Mouse (Mus musculus): ENCODE data around the gene Rdh7. TPM values are rescaled to one million over a fixed set of nuclear protein-coding genes. Genes with fewer than 3 reads are reported as not detected.
A peak's percentile ranks its signal among the peaks of the same experiment; 100 is the strongest.
"Not testable (repeated sequence)": the region's sequence is repeated elsewhere in the genome, so short reads cannot be mapped to it uniquely, and the experiment has no call there.

Gene Rdh7
- not detected for total RNA-seq (2021)
- long read RNA-seq: 0 reads

- DNase-seq (ENCODE audit: low spot score in 2 of 2): no peak
Observed at GRCm38 (mm10) chr10:127888605-127889004, at the start of gene Rdh7. Gene Rdh7, minus strand, starts transcription at chr10:127888817.

- DNase-seq (ENCODE audit: low spot score in 2 of 2): peak; percentile 28 to 78
Observed at GRCm38 (mm10) chr10:127937428-127938010, 48.9 kb upstream of the Rdh7 start.

DNA sequence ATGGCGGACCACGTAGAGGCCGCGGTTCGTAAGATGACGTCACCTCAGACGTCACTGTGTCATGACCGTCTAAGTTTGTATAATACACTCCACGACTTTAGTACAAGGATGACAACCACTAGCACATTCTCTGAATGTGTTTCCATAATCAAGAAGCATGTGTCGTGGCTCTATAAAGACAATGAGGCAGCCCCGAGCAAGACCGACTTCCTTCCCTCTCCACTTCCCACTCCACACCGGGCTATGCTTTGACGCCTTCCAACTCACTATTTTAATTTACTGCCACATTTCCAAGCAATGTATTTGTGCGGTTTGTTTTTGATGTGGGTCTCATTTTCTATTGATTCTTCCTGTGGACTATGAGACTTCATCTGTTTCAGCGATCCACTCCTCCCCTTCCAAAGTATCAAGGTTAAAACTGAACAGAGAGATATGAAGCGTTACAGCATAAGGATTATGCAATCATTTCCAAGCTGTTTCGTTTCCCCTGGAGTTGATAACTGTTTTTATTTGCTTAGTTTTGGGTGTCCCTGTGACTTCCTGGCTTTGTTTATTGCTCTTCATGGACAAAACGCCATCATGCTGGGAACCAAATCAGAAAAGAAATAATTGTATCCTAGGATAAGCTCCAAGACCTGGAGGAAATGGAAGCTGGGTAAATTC is 48.3 kb upstream of the Rdh7 start:
- DNase-seq (ENCODE audit: low spot score in 2 of 2): no peak

DNA sequence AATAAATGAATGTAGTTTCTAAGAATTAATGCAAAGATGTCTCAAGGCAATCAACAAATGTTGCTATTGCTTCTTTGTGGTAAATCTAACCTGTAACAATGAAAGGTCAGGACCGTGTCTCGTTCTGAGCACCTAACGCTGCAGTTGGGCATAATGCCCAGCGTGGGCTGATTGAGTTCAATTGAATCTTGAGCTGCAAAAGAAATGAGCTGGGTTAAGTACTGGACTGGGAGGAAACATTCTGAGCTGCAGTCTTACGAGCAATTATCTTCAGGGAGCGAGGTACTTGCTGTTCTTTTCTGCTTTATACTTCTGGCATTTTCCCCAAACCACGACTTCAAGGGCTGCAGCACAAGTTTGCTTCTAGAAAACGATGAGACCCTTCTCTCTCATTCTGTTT is 47.7 kb upstream of the Rdh7 start:
- no peak for DNase-seq (ENCODE audit: low spot score in 2 of 2)

DNA sequence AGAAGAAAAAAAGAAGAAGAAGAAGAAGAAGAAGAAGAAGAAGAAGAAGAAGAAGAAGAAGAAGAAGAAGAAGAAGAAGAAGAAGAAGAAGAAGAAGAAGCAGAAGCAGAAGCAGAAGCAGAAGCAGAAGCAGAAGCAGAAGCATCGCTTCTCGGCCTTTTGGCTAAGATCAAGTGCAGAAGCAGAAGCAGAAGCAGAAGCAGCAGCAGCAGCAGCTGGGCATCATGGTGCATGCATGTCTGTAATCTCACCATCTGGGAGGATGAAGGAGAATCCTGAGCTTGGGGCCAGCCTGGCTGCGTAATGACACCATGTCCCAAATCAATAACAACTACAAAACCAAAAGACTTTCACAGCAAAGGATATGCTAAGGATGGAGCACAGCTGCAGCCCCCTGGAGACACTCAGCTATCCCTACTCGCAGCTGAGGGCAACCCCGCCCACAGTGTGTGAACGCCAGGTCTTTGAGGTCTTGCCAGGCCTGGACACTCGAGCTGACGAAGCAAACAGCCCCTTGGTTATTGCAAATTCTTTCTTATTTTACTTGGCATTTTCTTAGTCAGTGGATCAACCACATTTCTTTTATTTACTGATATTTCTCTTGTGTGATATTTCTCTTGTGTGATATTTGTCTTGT is 43.8 kb upstream of the Rdh7 start:
- no peak for DNase-seq (ENCODE audit: low spot score in 2 of 2)

GRCm38 (mm10) chr10:127927737-127928136 is 39.1 kb upstream of the Rdh7 start:
- DNase-seq (ENCODE audit: low spot score in 2 of 2): peak in 1 of 2 experiments; percentile 29

GRCm38 (mm10) chr10:127924597-127925378 is 36.2 kb upstream of the Rdh7 start:
- peak; percentile 59 to 87 for DNase-seq (ENCODE audit: low spot score in 2 of 2)

- DNase-seq (ENCODE audit: low spot score in 2 of 2): no peak
Observed at GRCm38 (mm10) chr10:127923024-127923423, 34.4 kb upstream of the Rdh7 start.

GRCm38 (mm10) chr10:127922241-127922640 is 33.6 kb upstream of the Rdh7 start:
- DNase-seq (ENCODE audit: low spot score in 2 of 2): no peak

DNA sequence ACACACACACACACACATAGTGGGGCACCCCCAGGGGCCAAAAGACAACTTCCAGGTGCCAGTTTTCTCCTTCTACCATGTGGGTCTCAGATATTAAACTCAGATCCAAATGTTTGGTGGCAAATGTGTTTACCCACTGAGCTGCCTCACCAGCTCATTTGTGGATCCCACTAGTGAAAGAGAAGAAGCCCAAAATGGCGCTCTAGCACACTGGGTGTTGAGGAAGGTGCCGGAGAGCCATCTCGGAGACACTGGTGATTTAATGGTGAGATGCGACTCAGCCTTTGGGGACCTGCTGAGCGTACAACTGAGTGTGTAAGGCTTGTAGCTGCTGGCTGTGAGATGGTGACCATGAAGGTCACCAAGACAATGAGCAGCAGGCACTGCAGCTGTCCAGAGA is 29.0 kb upstream of the Rdh7 start:
- no peak for DNase-seq (ENCODE audit: low spot score in 2 of 2)

DNA sequence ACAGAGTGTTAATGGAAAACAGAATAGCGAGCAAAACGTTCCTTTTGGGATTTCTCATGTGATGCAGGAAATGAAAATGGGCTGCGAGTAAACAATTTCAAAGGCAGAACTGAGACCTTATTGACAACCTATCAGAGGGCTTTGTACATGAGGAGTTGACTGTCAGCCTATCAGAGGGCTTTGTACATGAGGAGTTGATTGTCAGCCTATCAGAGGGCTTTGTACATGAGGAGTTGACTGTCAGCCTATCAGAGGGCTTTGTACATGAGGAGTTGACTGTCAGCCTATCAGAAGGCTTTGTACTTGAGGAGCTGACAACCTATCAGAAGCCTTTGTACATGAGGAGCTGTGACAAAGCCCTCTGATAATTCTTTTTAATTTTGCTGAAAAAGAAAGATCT is 28.6 kb upstream of the Rdh7 start:
- not testable (repeated sequence) for DNase-seq (ENCODE audit: low spot score in 2 of 2)

DNA sequence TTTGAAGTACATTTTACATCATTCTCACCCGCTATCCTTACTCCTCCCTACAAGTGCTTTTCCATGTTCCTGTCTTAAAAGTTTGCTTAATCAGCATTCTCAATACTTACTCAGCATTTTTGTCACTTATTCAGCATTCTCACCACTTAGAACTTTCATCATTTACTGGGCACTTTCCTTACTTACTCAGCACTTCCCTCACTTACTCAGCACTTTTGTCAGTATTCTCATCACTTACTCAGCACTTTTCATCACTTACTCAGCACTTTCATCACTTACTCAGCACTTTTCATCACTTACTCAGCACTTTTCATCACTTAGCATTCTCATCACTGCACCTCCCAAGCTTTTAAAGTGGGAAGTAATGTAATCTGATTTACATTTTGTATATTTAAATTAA is 27.0 kb upstream of the Rdh7 start:
- no peak for DNase-seq (ENCODE audit: low spot score in 2 of 2)

- no peak for DNase-seq (ENCODE audit: low spot score in 2 of 2)
Observed at GRCm38 (mm10) chr10:127907386-127907951, 18.9 kb upstream of the Rdh7 start.

DNA sequence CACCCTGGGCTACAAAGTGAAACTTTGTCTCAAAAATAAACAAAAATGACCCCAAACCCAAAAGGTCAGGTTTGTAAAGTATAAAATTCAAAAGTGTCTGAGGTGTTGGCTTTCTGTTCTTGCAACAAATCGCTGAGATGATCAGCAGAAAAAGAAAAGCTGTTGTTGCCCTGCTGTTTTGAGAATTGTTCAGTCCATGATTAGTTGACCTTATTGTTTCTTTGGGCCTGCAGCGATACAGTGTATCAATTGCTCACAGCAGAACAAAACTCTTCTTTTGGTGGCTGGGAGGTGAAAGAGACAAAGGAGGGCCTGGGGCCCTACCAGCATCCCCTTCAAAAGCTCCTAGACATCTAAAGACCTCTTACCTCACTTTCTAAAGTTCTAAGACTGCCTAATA is 17.5 kb upstream of the Rdh7 start:
- no peak for DNase-seq (ENCODE audit: low spot score in 2 of 2)

DNA sequence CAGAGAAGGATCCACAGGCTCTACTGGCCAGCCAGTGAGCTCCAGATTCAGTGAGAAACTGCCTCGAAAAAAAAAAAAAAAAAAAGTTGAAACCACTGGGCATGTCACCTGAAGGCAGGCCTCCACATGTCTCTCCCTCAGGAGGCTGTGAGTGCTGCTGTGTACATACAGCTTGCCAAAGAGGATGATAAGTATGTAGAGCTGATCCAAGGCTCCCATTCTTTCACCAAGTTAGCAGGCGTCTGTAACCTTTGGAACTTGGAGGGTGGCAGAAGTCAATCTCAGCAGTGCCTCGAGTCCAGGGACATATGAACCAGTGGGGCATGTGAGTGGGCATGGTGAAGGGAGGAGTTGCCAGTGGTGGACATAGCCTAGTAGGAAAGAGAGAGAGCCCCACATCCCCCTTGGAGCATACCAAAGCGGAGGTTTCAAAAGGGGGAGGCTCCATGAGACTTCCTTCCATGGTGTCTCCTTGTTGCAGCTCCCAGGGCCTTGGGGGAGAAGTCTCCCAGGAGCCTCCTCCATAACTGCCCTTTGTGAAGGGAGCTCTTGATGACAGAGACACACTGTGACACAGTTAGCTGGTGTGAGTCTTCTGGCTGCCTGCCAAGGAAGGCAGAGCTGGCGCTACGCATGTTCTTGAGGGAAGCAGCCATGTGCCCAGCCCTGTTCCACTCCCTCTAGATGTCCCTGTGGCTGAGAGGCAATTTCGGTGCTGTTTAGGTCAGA is 16.3 kb upstream of the Rdh7 start:
- DNase-seq (ENCODE audit: low spot score in 2 of 2): peak in 1 of 2 experiments; percentile 11

GRCm38 (mm10) chr10:127903116-127903515 is 14.5 kb upstream of the Rdh7 start:
- DNase-seq (ENCODE audit: low spot score in 2 of 2): peak in 1 of 2 experiments; percentile 5

- DNase-seq (ENCODE audit: low spot score in 2 of 2): no peak
Observed at GRCm38 (mm10) chr10:127901751-127902150, 13.1 kb upstream of the Rdh7 start.

GRCm38 (mm10) chr10:127899783-127900182 is 11.2 kb upstream of the Rdh7 start:
- no peak for DNase-seq (ENCODE audit: low spot score in 2 of 2)

- no peak for DNase-seq (ENCODE audit: low spot score in 2 of 2)
Observed at GRCm38 (mm10) chr10:127898218-127898617, 9.6 kb upstream of the Rdh7 start, which contains the start of gene Sdr9c7. Gene Sdr9c7, plus strand, starts transcription at chr10:127898518.

- no peak for DNase-seq (ENCODE audit: low spot score in 2 of 2)
Observed at GRCm38 (mm10) chr10:127897506-127897905, 8.9 kb upstream of the Rdh7 start.

GRCm38 (mm10) chr10:127896705-127897104 is 8.1 kb upstream of the Rdh7 start:
- DNase-seq (ENCODE audit: low spot score in 2 of 2): no peak
